Mouse (Mus musculus) cerebellum, postnatal 4 days (tissue): Measurements from ENCODE around the gene Gm11985.
"Not testable (repeated sequence)": the region's sequence is repeated elsewhere in the genome, so short reads cannot be mapped to it uniquely, and the experiment has no call there.

ENCODE experiments used
- DNase-seq, 2 experiments: peaks; one replicate each; pipeline ENCODE4 v3.0.0; 2022; ENCODE audit warnings: low spot score in 2 of 2, mixed read lengths in 1 of 2

Gm11985 gene

DNA sequence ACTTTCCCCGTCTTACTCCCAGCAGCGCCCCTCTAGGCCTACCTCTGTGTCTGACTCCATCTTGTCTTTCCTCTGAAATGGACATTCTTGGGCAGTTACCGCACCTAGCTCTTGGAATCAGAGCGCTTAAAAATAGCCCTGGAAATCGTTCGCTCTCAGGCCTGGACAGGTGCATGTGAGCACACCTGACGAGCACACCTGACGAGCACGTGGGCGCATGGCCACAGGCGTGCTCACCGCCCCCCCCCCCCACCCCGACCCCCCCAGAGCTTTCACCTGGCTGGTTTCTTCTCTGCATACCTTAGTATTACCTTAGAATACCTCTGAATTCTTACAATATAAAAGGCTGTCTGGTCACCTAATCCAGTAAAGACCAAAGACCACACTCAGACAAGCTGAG lies at the start of gene Gm11985:
TSS of gene Gm11985 (minus strand) at position 101 of the 400 bp plus-strand sequence.
- no peak for DNase-seq

DNA sequence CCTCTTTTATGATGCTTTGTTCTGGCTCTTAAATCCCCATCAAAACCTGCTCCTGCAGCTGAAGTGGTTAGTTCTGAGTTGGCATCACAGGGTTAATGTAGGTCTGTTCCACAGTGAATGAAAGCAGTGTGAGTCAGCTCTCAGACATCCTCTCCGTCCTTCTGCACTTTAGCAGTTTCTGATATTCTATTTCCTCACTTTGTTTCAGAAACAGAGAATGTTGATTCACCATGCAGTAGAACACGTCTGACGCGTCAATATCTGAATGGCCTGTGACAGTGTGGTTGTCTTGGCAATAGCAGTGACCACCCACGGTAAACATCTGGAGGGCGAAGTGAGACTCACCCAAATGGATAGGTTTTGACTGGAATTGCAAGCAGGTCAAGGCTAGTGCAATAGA lies 49.3 kb upstream of the Gm11985 start:
- no peak for DNase-seq

DNA sequence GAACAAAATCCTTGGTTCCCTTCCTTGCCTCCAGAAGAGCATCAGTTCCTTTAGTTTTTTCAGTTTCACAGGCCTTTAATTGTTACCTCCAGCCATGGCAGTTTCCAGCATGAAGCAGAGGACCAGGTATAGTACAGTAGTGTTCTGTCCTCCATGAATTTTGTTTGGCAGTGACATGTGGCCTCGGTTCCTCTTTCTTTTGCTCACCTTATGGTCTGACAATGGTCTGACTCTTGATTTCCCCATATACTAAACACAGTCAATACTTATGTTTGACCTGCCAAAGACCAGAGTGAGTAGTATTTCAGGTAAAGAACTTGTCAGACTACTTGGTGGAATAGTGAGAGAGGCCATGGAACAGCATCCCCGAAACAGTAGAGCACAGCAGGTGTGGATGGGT lies 48.4 kb upstream of the Gm11985 start:
- no peak for DNase-seq

DNA sequence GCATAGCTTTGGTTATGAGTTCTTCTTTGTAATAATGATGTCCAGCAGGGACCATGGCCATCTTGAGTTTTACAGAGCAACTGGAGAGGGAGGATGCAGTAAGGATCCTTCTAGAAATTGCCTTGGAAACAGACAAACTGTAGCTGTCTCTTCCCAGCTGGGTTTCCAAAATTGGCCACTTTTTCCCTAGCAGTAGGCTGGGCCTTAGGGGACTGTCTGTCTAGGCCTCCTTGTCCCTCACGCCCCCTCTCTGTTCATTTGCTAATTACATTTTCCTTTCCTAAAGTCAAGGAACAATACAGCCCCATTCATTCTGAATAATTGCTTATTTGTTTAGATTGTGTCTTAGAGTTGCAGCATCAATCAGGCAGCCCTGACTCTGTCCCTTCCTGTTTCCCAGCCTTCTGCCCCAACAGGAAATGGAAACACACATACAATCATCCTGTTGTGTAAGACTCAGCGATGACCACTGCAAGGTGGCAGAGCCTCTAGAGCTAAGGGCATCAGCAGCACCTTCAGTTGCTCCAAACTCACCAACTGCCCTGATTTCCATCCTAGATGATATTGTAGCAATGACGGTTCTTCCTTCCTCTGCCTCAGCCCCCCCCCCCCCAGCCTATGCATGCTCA lies 46.7 kb upstream of the Gm11985 start:
- DNase-seq, result no peak

DNA sequence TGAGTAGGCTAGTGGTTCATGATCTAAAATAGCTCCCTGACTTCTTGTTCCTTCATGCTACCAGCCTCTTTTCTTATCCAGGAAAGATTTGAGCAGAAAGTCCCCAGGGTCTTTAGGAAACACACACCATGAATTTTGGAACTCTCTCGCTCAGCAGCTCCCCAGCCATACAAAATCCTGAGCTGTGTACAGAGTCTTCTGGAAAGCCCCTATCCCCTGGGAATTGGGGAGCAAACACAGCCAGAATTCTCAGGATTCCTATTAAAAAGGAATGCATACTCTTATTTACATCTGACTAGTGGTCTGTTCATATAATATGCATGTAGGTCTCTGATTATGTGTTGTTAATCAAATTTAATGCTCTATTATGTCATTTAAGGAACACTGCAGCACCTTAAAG lies 46.1 kb upstream of the Gm11985 start:
- no peak for DNase-seq

DNA sequence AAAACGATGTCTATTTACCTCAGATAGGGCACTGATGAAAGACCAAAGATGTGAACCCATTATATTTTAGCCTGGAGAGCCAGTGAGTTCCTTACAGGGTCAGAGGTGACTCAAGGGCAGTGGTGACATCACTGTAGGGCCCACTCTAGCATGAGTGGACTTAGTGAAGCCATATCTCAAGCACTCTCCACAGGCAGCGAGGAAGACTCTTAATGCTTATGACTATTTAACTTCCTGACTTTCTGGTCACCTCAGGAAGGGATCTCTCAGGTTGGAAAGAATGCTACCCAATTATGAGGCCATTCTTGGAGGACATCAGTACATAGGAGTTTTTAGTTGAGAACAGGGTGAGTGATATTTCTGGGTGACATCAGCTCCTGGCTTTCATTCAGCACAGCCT lies 45.0 kb upstream of the Gm11985 start:
- no peak for DNase-seq

DNA sequence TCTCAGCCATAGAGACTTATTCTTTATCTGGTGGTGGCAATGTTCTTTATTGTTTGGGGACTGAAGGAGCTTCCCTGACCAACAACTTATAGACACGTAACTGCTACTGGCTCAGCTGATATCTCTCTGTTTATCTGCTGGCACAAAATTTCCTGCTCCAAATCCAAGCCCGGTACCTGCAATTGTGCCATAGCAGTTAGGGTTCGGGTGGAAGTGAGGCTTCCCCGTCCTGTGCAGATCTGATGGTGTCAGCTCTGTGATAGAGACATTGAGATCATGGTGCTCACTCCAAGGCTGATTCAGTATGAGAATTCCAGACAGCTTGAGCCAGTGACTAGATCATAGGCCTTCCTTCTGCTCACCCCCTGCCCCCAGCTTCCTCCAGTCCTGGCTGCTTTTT lies 43.6 kb upstream of the Gm11985 start:
- no peak for DNase-seq

DNA sequence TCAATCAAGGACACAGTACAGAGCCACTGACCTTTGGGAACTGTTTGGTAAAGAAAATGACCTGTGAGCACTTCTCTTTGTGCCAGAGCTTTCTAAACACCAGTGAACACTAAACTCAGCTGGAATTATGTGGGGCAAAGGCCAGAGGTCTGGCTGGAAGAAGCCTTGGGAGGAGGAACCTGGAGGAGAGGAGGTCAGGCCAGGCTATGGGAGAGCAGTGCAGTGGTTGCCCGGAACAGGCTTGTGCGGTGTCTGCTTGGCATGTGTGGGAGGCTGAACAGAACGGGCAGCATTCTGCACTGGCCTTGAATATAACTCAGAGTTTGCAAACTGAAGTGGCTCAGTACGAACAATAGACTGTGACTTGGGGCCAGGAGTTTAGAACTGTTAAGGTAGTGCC lies 41.6 kb upstream of the Gm11985 start:
- DNase-seq, result no peak

DNA sequence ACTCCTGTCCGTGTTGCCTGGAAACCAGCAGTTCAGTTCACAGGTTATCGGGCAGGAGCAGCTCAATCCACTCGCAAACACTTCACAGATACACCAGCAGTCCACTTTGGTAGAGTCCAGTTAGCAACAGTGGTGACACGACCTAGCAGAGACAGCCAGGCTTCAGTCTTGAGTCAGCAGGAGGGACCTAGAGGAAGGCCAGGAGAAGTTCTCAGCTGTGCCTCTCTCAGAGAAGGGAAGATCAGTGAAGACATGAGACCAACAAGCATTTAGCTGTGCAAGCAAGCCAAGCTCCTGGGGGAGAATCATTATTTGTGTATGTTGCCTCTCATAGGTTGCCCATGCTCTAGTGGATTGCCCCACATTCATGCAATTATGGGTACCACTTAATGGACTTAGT lies 39.7 kb upstream of the Gm11985 start:
- DNase-seq, result no peak

DNA sequence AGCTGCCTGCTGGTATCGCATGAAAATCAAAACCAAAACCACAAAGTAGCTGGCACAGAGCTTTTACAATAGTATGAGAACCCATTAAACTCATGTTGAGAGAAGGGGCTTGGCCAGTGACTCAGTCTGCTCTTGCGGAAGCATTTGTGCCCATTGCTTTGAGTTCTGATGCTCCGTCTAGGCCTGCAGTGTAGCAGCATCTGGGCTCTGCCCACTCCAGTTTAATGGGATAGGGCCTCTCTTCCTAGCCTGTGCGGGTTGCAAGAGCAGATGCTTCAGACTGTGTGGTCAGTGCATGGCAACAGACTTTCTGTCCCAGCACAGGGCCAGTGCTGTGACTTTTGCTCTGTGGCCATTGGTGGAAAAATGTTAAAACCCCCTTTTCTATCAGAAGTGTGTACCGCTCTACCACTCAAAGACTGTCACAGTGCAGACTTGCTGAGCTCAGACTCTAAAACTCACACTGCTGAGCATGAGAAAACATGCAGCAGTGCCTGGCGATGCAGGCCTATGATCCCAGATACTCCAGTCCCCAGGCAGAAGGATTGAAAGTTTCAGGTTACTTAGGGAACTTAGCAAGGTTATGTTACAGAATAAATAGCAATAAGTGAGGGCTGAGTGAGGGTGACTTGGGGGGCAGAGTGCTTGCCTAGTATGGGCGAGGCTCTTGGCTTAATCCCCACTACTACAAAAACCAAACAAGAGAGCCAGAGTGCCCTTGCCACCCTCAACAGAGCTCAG lies 38.6 kb upstream of the Gm11985 start:
- DNase-seq, result no peak

DNA sequence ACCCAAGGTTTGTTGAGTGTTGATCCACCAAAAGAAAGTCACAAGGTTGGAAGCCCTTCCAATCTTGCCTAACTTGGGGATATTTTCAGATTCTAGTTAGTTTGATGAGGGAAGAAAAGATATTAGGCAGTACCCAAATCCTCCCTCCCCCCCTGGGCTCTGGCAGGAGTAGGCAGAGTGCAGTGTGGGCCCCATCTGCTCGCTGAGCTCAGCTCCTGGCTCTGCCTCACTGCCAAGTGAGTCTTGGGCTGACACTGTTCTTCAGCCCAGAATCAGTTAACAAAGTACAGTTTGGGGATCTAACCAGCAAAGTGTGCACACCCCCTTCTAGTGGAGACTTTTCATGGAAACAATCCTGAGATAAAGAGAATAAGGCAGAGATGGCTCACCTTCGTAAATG lies 37.8 kb upstream of the Gm11985 start:
- peak in 1 of 2 experiments; percentile 18 for DNase-seq

DNA sequence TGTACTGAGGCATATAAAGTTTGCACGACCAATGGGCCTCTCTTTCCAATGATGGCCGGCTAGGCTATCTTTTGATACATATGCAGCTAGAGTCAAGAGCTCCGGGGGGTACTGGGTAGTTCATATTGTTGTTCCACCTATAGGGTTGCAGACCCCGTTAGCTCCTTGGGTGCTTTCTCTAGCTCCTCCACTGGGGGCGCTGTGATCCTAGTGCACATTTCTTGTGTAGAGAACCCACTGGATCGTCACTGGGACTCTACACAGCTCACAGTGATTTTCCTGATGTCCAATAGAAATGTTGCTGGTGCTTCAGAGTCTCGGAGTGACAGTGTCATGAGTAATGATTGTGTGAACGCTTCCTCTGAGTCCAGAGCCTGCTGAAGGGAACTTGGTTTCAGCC lies 33.5 kb upstream of the Gm11985 start:
- DNase-seq, result not testable (repeated sequence)

DNA sequence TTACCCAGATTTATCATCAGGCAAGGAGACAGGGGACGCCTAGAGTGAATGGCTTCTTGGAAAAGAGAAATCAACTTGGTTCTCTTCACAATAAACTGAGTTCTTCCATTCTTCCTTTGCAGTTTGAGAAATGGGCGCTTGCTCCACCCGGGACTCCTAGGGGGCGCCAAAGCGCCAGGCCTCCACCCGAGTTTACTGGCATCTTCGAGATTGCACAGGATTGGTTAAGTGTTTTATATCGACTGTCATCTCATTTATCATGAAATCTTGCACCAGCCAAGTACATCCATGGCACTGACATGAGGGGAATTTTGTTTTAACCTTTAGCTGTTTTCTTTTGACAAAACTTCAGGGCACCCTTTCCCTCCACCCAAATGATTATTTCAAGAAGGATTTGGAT lies 27.3 kb upstream of the Gm11985 start:
- DNase-seq, result peak; percentile 76 to 83

DNA sequence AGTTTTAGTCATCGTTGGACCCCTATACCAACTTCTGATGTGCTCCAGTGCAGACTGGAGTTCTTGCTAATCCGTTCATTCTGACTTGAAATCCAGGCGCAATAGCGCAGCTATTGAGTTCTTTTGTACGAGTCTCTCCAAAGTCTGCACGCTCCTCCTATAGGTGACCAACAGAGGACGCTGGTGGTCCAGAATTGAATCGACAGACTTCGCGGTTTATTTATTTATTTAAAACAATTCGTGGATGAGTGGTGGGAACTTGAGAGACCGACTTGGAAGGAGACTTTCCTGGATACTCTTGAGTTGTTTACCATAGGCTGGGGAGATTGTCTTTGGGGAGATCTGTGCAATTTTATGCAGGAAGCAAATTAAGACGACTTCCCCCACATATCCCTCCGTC lies 26.4 kb upstream of the Gm11985 start:
- DNase-seq, result peak; percentile 46 to 77

DNA sequence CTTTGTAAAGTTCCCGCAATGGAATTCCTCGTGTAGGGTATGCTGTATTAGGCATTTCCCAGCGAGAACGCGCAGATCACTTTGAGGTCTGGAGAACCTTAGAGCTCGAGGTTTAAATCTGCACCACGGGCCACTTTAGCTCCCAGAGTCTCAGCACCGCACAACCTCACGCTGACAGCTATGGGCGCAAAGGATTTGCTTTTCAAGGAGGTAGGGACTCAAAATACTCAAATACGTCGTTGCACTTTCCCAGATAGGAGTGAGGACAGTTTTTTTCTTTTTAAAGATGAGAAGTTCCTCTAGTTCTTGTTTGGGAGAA lies 25.9 kb upstream of the Gm11985 start:
- no peak for DNase-seq

DNA sequence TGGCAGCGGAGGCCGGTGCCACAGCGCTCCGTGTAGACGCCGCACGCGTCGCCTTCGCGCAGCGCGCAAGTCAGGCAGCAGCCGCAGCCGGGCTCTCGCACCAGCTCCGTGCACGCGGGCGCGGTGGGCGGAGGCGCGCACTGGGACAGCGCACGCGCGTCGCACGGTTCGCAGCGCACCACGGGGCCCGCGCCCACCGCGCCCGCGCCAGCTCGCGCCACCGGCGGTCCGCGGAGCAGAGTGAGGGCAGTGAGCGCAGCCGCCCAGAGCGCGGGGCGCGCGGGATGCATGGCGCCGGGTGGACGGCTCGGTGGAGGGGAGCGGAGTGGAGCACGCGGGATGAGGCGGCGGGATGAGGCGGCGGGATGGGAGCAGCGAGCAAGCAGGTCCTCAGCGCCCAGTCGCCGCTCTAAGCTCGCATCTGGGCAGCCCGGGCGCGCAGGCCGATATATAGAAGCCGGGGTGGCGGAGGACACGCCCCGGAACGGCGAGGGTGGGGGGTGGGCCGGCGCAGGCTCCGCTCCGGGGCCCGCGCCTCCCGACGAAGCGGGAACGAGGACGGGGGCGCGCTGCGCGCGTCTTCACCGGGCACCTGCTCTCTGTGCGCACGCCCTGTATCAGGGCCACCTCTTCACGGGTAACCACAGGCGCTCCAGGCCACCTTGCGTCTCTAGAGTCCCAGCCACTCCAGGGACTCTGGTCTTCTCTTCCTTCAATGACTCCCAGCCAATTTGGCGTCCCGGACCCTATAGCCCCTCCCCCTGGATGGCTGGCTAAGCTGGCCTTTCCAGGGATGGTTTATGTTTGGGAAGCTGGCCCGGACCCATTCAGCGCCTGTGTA lies 25.4 kb upstream of the Gm11985 start, which contains the start of gene Igfbp3:
TSS of gene Igfbp3 (minus strand) at position 423 of the 841 bp plus-strand sequence.
- DNase-seq, result peak; percentile 51 to 75

DNA sequence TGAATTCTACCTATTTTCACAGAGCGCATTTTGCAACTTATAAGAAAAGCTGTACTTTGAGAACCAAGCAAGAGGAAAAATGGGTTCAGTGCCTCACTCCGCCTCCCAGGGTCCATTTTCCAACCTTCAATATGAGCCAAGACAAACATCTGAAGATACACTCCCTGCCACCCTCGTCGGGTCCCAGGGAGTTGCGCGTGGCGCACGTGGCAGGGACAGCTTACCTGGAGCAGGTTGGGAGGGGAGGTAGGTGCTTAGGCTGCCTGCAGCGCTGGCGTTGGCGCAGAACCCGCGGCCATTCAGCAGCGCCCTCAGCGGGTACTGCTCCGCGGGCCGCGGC lies 24.8 kb upstream of the Gm11985 start:
- no peak for DNase-seq

DNA sequence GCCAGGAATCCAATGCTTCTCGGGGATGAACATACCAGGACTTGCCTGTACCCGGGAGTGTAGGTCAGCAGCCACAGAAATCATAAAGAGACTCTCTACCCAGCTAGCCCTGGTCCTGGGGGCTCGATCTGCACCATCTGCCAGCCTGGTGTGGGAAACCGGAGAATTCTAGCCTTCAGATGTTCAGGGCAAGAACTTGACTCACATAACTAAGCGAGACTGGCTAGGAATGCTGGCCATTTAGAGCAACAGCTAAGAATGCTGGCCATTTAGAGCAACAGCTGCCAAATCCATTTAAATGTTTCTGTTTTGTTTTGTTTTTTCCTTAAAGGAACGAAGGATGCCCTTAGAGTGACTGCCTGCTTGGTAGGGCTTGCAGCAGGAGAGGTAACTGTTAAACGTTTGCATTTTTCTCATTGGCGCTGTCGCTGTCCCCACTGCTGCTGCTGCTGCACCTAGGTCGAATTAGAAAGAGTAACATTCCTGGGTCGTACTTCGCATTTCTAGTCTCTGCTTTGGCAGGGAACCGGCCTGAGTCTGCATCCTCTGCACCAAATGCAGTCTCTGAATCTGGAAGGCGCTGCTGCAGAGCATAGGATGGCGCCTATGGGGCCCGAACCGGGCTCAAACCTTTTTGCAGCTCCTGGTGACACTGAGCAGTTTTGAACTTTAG lies 23.9 kb upstream of the Gm11985 start:
- no peak for DNase-seq

DNA sequence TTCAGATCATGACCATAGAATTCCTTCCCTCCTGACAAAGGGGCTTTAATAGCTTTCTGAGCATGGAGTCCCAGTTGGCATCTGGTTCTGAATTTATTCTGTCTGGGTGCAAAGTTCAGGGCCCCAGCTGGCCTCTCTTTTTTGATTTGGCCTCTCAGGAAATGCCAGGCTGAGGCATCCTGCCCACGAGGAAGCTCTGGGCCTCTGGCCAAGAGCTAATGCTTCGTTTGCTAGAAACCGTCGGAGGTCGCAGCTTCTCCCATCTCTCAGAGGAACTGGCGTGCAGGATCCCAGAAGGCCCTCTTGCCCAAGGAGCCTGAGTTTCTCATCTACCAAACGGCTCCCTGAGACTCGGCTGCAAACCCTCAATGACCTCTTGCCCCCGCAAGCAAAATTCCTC lies 22.8 kb upstream of the Gm11985 start:
- peak in 1 of 2 experiments; percentile 26 for DNase-seq

DNA sequence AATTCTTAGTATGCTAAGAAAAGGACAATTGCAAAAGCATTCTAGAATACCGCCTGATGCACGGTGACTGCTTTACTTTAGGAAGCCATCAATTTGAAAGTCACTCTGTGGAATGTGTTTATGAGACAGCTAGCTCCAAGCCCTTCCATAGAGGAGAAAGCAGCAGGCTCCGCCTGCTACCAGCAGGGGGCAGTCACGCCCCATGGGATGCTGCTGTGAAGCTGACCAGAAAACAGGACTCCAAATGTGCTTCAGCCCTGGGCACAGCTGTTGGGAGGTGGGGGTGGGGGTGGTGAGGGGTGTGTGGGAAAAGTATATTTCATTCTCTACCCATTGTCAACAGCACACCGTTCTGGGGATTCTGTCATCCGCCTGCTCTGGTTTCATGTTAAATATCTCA lies 22.0 kb upstream of the Gm11985 start:
- peak; percentile 61 to 82 for DNase-seq

DNA sequence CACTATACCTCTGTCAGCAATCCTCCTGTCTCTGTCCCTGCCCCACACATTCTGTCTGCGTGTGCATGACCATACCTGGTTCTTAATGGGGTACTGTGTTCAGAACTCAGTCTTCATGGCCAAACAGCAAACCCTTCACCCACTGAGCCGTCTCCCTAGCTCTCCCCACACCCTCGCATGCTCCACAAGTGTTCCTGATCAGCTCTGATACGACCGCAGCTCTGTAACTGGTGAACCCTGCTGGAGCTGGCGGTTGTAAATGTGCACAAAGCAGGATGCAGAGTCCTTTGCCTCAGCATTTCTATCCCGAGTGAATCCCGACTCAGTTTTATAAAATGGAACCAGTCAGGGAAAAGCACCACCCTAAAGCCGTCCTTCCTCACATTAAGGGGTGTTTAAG lies 15.5 kb upstream of the Gm11985 start:
- DNase-seq, result no peak

DNA sequence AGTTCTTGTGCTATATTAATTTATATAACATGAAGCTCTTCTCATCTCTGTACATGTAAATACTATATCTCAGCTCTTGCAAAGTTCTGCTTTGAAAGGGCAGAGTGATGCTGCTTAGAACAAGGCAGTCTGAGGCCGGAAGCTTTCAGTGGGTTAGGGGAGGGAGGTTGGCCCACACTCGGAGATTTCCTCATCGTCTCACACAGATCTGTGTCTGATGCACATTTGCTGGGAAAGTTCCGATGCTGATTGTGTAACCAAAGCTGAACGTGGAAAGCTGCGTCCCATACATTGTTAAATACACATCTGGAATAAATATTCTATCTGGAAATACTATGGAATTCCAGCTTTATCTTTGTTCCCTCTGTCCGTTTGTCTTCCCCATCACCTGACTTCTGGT lies 13.8 kb upstream of the Gm11985 start:
- no peak for DNase-seq
